Mouse (Mus musculus) spleen, postnatal 36 days (tissue): Measurements from ENCODE around the gene Tcf19.
"Not testable (repeated sequence)": the region's sequence is repeated elsewhere in the genome, so short reads cannot be mapped to it uniquely, and the experiment has no call there.

Experiments
- DNase-seq, 2 experiments: peaks; one replicate each; pipeline ENCODE4 v3.0.0; 2022; ENCODE audit warnings: low spot score in 2 of 2, mixed read lengths in 1 of 2

Gene Tcf19

GRCm38 (mm10) chr17:35532901-35533300 lies 16.3 kb upstream of the Tcf19 start, which contains the start of gene Psors1c2:
TSS of gene Psors1c2 (plus strand) at chr17:35533201.
- DNase-seq: no peak

GRCm38 (mm10) chr17:35532360-35532759 lies 15.7 kb upstream of the Tcf19 start:
- DNase-seq: no peak

GRCm38 (mm10) chr17:35526644-35527043 lies 10.0 kb upstream of the Tcf19 start:
- no peak for DNase-seq

- DNase-seq: no peak
Observed at GRCm38 (mm10) chr17:35524354-35524753, 7.7 kb upstream of the Tcf19 start.

GRCm38 (mm10) chr17:35517526-35517925 lies 902 bp upstream of the Tcf19 start:
- DNase-seq: no peak

GRCm38 (mm10) chr17:35515911-35516640 lies 548 bp downstream of the Tcf19 start:
- no peak for DNase-seq

GRCm38 (mm10) chr17:35514756-35515155 lies 1.9 kb downstream of the Tcf19 start:
- DNase-seq: no peak

GRCm38 (mm10) chr17:35513886-35514285 lies 2.7 kb downstream of the Tcf19 start:
- DNase-seq: peak; percentile 59 to 73

GRCm38 (mm10) chr17:35512916-35513626 lies 3.6 kb downstream of the Tcf19 start:
- DNase-seq: no peak

GRCm38 (mm10) chr17:35509284-35509683 lies 7.3 kb downstream of the Tcf19 start:
- DNase-seq: peak; percentile 17 to 28

GRCm38 (mm10) chr17:35508279-35508678 lies 8.3 kb downstream of the Tcf19 start:
- not testable (repeated sequence) for DNase-seq

GRCm38 (mm10) chr17:35507556-35508260 lies 8.9 kb downstream of the Tcf19 start:
- DNase-seq: no peak

GRCm38 (mm10) chr17:35506881-35507280 lies 9.7 kb downstream of the Tcf19 start:
- DNase-seq: no peak

GRCm38 (mm10) chr17:35505776-35506175 lies 10.8 kb downstream of the Tcf19 start, which contains the start of gene Pou5f1:
TSS of gene Pou5f1 (plus strand) at chr17:35506018.
- DNase-seq: no peak

- no peak for DNase-seq
Observed at GRCm38 (mm10) chr17:35504628-35505481, 11.8 kb downstream of the Tcf19 start.

GRCm38 (mm10) chr17:35503849-35504248 lies 12.8 kb downstream of the Tcf19 start:
- DNase-seq: no peak

GRCm38 (mm10) chr17:35502762-35503161 lies 13.9 kb downstream of the Tcf19 start:
- DNase-seq: no peak

GRCm38 (mm10) chr17:35502226-35502625 lies 14.4 kb downstream of the Tcf19 start:
- no peak for DNase-seq

GRCm38 (mm10) chr17:35497124-35497523 lies 19.5 kb downstream of the Tcf19 start:
- DNase-seq: no peak

- DNase-seq: no peak
Observed at GRCm38 (mm10) chr17:35490320-35490719, 26.3 kb downstream of the Tcf19 start.

GRCm38 (mm10) chr17:35488041-35488440 lies 28.6 kb downstream of the Tcf19 start:
- no peak for DNase-seq
